Mouse (Mus musculus): ENCODE data around the gene Rpl38.
"Not testable (repeated sequence)": the region's sequence is repeated elsewhere in the genome, so short reads cannot be mapped to it uniquely, and the experiment has no call there.

DNA sequence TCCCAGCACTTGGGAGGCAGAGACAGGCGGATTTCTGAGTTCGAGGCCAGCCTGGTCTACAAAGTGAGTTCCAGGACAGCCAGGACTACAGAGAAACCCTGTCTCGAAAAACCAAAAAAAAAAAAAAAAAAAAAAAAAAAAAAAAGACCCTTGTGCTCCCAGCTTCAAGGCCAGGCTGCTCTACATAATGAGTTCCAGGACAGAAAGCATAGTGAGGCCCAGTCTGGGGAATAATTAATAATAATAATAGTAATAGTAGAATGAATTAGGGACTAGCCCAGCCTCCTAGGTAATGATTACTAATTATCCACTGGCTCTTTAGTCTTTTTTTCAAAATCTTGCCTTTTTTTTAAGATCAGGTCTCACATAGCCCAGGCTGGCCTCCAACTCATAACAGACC lies 6.5 kb downstream of the Rpl38 start:
- TF ChIP-seq CTCF (IDR thresholded peaks at IDR 0.05; ENCODE audit: borderline replicate concordance, extremely low read depth, insufficient read depth, insufficient read length); POLR2A (IDR thresholded peaks at IDR 0.05; ENCODE audit: borderline replicate concordance, extremely low read depth, insufficient read depth, insufficient read length, poor library complexity, severe bottlenecking): not testable (repeated sequence)

Data from brain, embryonic 14.5 days (tissue).